Mouse (Mus musculus) small intestine, adult 2 months (tissue): Measurements from ENCODE around the gene Ypel2. TPM values are rescaled to one million over a fixed set of nuclear protein-coding genes. Genes with fewer than 3 reads are reported as not detected.

Experiments used
- H3K27ac ChIP-seq: fragments of 200-500 bp; 2 replicates; pipeline ENCODE4 v1.5.1; 2012; ENCODE audit warnings: low read depth, low read length, control low read depth, inconsistent platforms; ENCODE audit not compliant: insufficient read depth
- H3K27me3 ChIP-seq: fragments of 200-500 bp; 2 replicates; pipeline ENCODE4 v1.6.1; 2012; ENCODE audit warnings: mild to moderate bottlenecking, moderate library complexity, low read length, inconsistent platforms; ENCODE audit not compliant: control insufficient read depth, insufficient read depth
- H3K36me3 ChIP-seq: fragments of 200-500 bp; 2 replicates; pipeline ENCODE4 v1.6.1; 2012; ENCODE audit warnings: mild to moderate bottlenecking, low read length, control low read depth, inconsistent platforms; ENCODE audit not compliant: control insufficient read depth, insufficient read depth
- H3K4me1 ChIP-seq: fragments of 200-500 bp; 2 replicates; pipeline ENCODE4 v1.6.1; 2012; ENCODE audit warnings: low read length, inconsistent platforms, mixed read lengths; ENCODE audit not compliant: control insufficient read depth, insufficient read depth, insufficient read length
- H3K4me3 ChIP-seq: fragments of 200-500 bp; 2 replicates; pipeline ENCODE4 v1.5.1; 2012; ENCODE audit warnings: low read depth, mild to moderate bottlenecking, control low read depth, inconsistent platforms, low read length, moderate library complexity
- CTCF ChIP-seq: fragments of 200-500 bp; IDR thresholded peaks from 2 replicates; pipeline ENCODE4 v1.5.1; 2012; ENCODE audit warnings: low read depth, mild to moderate bottlenecking, control low read depth, inconsistent platforms, low read length, moderate library complexity, mixed read lengths; ENCODE audit not compliant: insufficient replicate concordance, insufficient read length; ENCODE audit errors: extremely low read depth
- POLR2A ChIP-seq: fragments of 200-500 bp; IDR thresholded peaks from 2 replicates; pipeline ENCODE4 v1.6.1; 2012; ENCODE audit warnings: low read depth, mild to moderate bottlenecking, control low read depth, inconsistent platforms, low read length, moderate library complexity
- WGBS: fragments of 180-500 bp; shearing (Covaris S2); methylation state at CpG from one replicate; pipeline ENCODE4 v1.1.7; 2018; 5-methylcytosine and 5-hydroxymethylcytosine counted together
- polyA plus RNA-seq: library from polyadenylated mRNA; depleted of rRNA; stranded (reverse); fragments of >200 nt; gene quantifications from 2 replicates; pipeline ENCODE4 v1.2.3, GENCODE M21; 2012

Ypel2 gene
- polyA plus RNA-seq, 1 experiment, result 5.6 TPM

- Histone ChIP-seq H3K27ac (peak overlapping the region; percentile 78), H3K4me3 (no peak overlapping the region), H3K27me3 (no peaks in the 10 kb centered on the region), H3K4me1 (peaks cover 47% of the 10 kb centered on the region), H3K36me3 (no peaks in the 10 kb centered on the region)
- no peak for TF ChIP-seq POLR2A
- peak; percentile 19; the same call in 1 of the 2 replicates for TF ChIP-seq CTCF
- WGBS, result 20% methylated on average over 6 of the region's 6 CpGs
Measured at GRCm38 (mm10) chr11:86921335-86921734, 72.2 kb downstream of the Ypel2 start.

- H3K27ac ChIP-seq, result peak overlapping the region; percentile 50
- TF ChIP-seq CTCF, result no peak
- TF ChIP-seq POLR2A, result no peak
- H3K4me1 ChIP-seq, result peaks cover 52% of the 10 kb centered on the region
- H3K4me3 ChIP-seq, result no peak overlapping the region
- no peaks in the 10 kb centered on the region for H3K27me3 ChIP-seq
- WGBS, result 59% methylated on average over 20 of the region's 20 CpGs
- H3K36me3 ChIP-seq, result no peaks in the 10 kb centered on the region
Measured at GRCm38 (mm10) chr11:86920111-86921080, 73.1 kb downstream of the Ypel2 start.

GRCm38 (mm10) chr11:86919468-86919867, 74.0 kb downstream of the Ypel2 start:
- WGBS, result 95% methylated on average over 7 of the region's 7 CpGs
- no peak for TF ChIP-seq POLR2A
- TF ChIP-seq CTCF, result no peak

GRCm38 (mm10) chr11:86917536-86917935, 76.0 kb downstream of the Ypel2 start:
- Histone ChIP-seq H3K4me3 (no peak overlapping the region), H3K4me1 (peaks cover 37% of the 10 kb centered on the region), H3K36me3 (no peaks in the 10 kb centered on the region), H3K27me3 (no peaks in the 10 kb centered on the region), H3K27ac (peak overlapping the region; percentile 73; the same call in 1 of the 2 replicates)
- 97% methylated on average over 2 of the region's 2 CpGs for WGBS
- TF ChIP-seq POLR2A (no peak), CTCF (no peak)

More at GRCm38 (mm10) chr11:86919468-86919867, 74.0 kb downstream of the Ypel2 start:
- Histone ChIP-seq H3K4me1 (peaks cover 48% of the 10 kb centered on the region), H3K4me3 (no peak overlapping the region), H3K27ac (0 out of 2 replicates have a peak overlapping the region, but pooled peaks have one; percentile 50), H3K36me3 (no peaks in the 10 kb centered on the region), H3K27me3 (no peaks in the 10 kb centered on the region)

- no peaks in the 10 kb centered on the region for H3K36me3 ChIP-seq
- H3K4me3 ChIP-seq, result no peak overlapping the region
- H3K27me3 ChIP-seq, result no peaks in the 10 kb centered on the region
- H3K27ac ChIP-seq, result peak overlapping the region; percentile 73
- 34% methylated on average over 8 of the region's 8 CpGs for WGBS
- TF ChIP-seq CTCF, result no peak
- no peak for TF ChIP-seq POLR2A
- peaks cover 33% of the 10 kb centered on the region for H3K4me1 ChIP-seq
Measured at GRCm38 (mm10) chr11:86916596-86917249, 76.8 kb downstream of the Ypel2 start.

GRCm38 (mm10) chr11:86914329-86914728, 79.2 kb downstream of the Ypel2 start:
- WGBS, result 76% methylated on average over 9 of the region's 9 CpGs
- no peak overlapping the region for H3K27ac ChIP-seq
- no peak overlapping the region for H3K4me3 ChIP-seq
- H3K27me3 ChIP-seq, result no peaks in the 10 kb centered on the region
- TF ChIP-seq CTCF, result no peak
- no peak for TF ChIP-seq POLR2A
- H3K36me3 ChIP-seq, result no peaks in the 10 kb centered on the region
- H3K4me1 ChIP-seq, result peaks cover 16% of the 10 kb centered on the region

GRCm38 (mm10) chr11:86910244-86910643, 83.3 kb downstream of the Ypel2 start:
- Histone ChIP-seq H3K27ac (no peak overlapping the region), H3K4me3 (no peak overlapping the region), H3K36me3 (no peaks in the 10 kb centered on the region), H3K4me1 (peaks cover 23% of the 10 kb centered on the region; the same call in 1 of the 2 replicates), H3K27me3 (no peaks in the 10 kb centered on the region)
- WGBS, result 78% methylated on average over 4 of the region's 4 CpGs
- TF ChIP-seq POLR2A, result no peak
- no peak for TF ChIP-seq CTCF
